Mouse (Mus musculus) embryonic facial prominence, embryonic 10.5 days (tissue): ENCODE data around the gene Gm8127. TPM values are rescaled to one million over a fixed set of nuclear protein-coding genes. Genes with fewer than 3 reads are reported as not detected.
"Not testable (repeated sequence)": the region's sequence is repeated elsewhere in the genome, so short reads cannot be mapped to it uniquely, and the experiment has no call there.

Source experiments
- DNase-seq: peaks from one replicate; pipeline ENCODE4 v3.0.0-alpha.2; 2017; ENCODE audit warnings: low spot score
- H3K27ac ChIP-seq: fragments of 300-500 bp; sonication (generic); replicated peaks from 2 replicates; pipeline ENCODE4 v1.5.1; 2016; ENCODE audit warnings: mild to moderate bottlenecking
- H3K27me3 ChIP-seq: fragments of 300-500 bp; sonication (generic); replicated peaks from 2 replicates; pipeline ENCODE4 v1.6.1; 2016; ENCODE audit warnings: low read depth, mild to moderate bottlenecking; ENCODE audit not compliant: poor library complexity, severe bottlenecking
- H3K36me3 ChIP-seq: fragments of 300-500 bp; sonication (generic); replicated peaks from 2 replicates; pipeline ENCODE4 v1.6.1; 2016; ENCODE audit warnings: mild to moderate bottlenecking, moderate library complexity
- H3K4me1 ChIP-seq: fragments of 300-500 bp; sonication (generic); 2 replicates; pipeline ENCODE4 v1.6.1; 2016
- H3K4me3 ChIP-seq: fragments of 300-500 bp; sonication (generic); 2 replicates; pipeline ENCODE4 v1.5.1; 2016; ENCODE audit warnings: mild to moderate bottlenecking, moderate library complexity
- H3K9me3 ChIP-seq: fragments of 300-500 bp; sonication (generic); 2 replicates; pipeline ENCODE4 v1.6.1; 2016; ENCODE audit warnings: mild to moderate bottlenecking
- WGBS: fragments of 180-500 bp; shearing (Covaris S2); methylation state at CpG from one replicate; pipeline ENCODE4 v1.1.7; 2016; 5-methylcytosine and 5-hydroxymethylcytosine counted together
- polyA plus RNA-seq: library from polyadenylated mRNA; unstranded; fragments of >200 nt; fragmentation: Nextera tagmentation; extraction: Ambion mirVana; gene quantifications from 2 replicates; pipeline ENCODE4 v1.2.1, GENCODE M21; 2016

Gene Gm8127
- not detected in 2 replicates for polyA plus RNA-seq

GRCm38 (mm10) chr14:43293503-43293902, at the start of gene Gm8127:
Gm8127 (minus strand) TSS chr14:43293832.
- not testable (repeated sequence) for DNase-seq, H3K27ac ChIP-seq, H3K36me3 ChIP-seq, H3K4me3 ChIP-seq, H3K9me3 ChIP-seq, H3K4me1 ChIP-seq, H3K27me3 ChIP-seq
- 86% methylated on average over 3 of the region's 3 CpGs for WGBS

- H3K4me3 ChIP-seq, DNase-seq, H3K9me3 ChIP-seq, H3K27me3 ChIP-seq, H3K27ac ChIP-seq, H3K4me1 ChIP-seq, H3K36me3 ChIP-seq: not testable (repeated sequence)
- WGBS: 71% methylated on average over 1 of the region's 1 CpGs
Measured at GRCm38 (mm10) chr14:43337646-43338045, 44.0 kb upstream of the Gm8127 start.

- H3K4me3 ChIP-seq, H3K36me3 ChIP-seq, H3K27me3 ChIP-seq, H3K4me1 ChIP-seq, H3K27ac ChIP-seq, H3K9me3 ChIP-seq: not testable (repeated sequence)
- WGBS: 92% methylated on average over 11 of the region's 11 CpGs
- DNase-seq: peak; percentile 7
Measured at GRCm38 (mm10) chr14:43331362-43331880, 37.8 kb upstream of the Gm8127 start.

- H3K4me1 ChIP-seq, DNase-seq, H3K27ac ChIP-seq, H3K9me3 ChIP-seq, H3K4me3 ChIP-seq, H3K27me3 ChIP-seq, H3K36me3 ChIP-seq: not testable (repeated sequence)
- WGBS: 86% methylated on average over 2 of the region's 2 CpGs
Measured at GRCm38 (mm10) chr14:43328603-43329002, 35.0 kb upstream of the Gm8127 start.

- not testable (repeated sequence) for H3K27ac ChIP-seq, H3K9me3 ChIP-seq, DNase-seq, H3K4me1 ChIP-seq, H3K4me3 ChIP-seq, H3K27me3 ChIP-seq, H3K36me3 ChIP-seq
Measured at GRCm38 (mm10) chr14:43319516-43319915, 25.9 kb upstream of the Gm8127 start.

- not testable (repeated sequence) for H3K4me1 ChIP-seq, H3K27me3 ChIP-seq, H3K9me3 ChIP-seq, H3K36me3 ChIP-seq, H3K27ac ChIP-seq, H3K4me3 ChIP-seq
- peak; percentile 5 for DNase-seq
- 88% methylated on average over 3 of the region's 3 CpGs for WGBS
Measured at GRCm38 (mm10) chr14:43278681-43279080, 15.0 kb downstream of the Gm8127 start.

GRCm38 (mm10) chr14:43278146-43278545, 15.5 kb downstream of the Gm8127 start:
- DNase-seq: peak; percentile 5
- H3K4me1 ChIP-seq, H3K36me3 ChIP-seq, H3K9me3 ChIP-seq, H3K27ac ChIP-seq, H3K4me3 ChIP-seq, H3K27me3 ChIP-seq: not testable (repeated sequence)
- 78% methylated on average over 4 of the region's 4 CpGs for WGBS

- not testable (repeated sequence) for DNase-seq, H3K27ac ChIP-seq, H3K27me3 ChIP-seq, H3K4me3 ChIP-seq, H3K9me3 ChIP-seq, H3K4me1 ChIP-seq, H3K36me3 ChIP-seq
- 71% methylated on average over 2 of the region's 2 CpGs for WGBS
Measured at GRCm38 (mm10) chr14:43277468-43277867, 16.2 kb downstream of the Gm8127 start.

- H3K4me1 ChIP-seq, DNase-seq, H3K9me3 ChIP-seq, H3K36me3 ChIP-seq, H3K4me3 ChIP-seq, H3K27ac ChIP-seq, H3K27me3 ChIP-seq: not testable (repeated sequence)
- 88% methylated on average over 1 of the region's 1 CpGs for WGBS
Measured at GRCm38 (mm10) chr14:43275752-43276151, 17.9 kb downstream of the Gm8127 start.

GRCm38 (mm10) chr14:43274986-43275511, 18.6 kb downstream of the Gm8127 start, which contains the start of gene Gm9732:
Gm9732 (plus strand) TSS chr14:43275036.
- not testable (repeated sequence) for H3K9me3 ChIP-seq, H3K27me3 ChIP-seq, H3K4me3 ChIP-seq, H3K27ac ChIP-seq, H3K4me1 ChIP-seq, H3K36me3 ChIP-seq
- 83% methylated on average over 8 of the region's 8 CpGs for WGBS
- DNase-seq: peak; percentile 6

GRCm38 (mm10) chr14:43273161-43273560, 20.5 kb downstream of the Gm8127 start:
- H3K36me3 ChIP-seq, H3K4me1 ChIP-seq, H3K27me3 ChIP-seq, H3K9me3 ChIP-seq, DNase-seq, H3K27ac ChIP-seq, H3K4me3 ChIP-seq: not testable (repeated sequence)
- WGBS: 87% methylated on average over 1 of the region's 1 CpGs

GRCm38 (mm10) chr14:43269211-43269610, 24.4 kb downstream of the Gm8127 start:
- H3K27ac ChIP-seq, DNase-seq, H3K36me3 ChIP-seq, H3K27me3 ChIP-seq, H3K4me1 ChIP-seq, H3K4me3 ChIP-seq, H3K9me3 ChIP-seq: not testable (repeated sequence)
- WGBS: 91% methylated on average over 3 of the region's 3 CpGs

- 65% methylated on average over 2 of the region's 2 CpGs for WGBS
- not testable (repeated sequence) for H3K4me1 ChIP-seq, H3K27ac ChIP-seq, H3K4me3 ChIP-seq, H3K36me3 ChIP-seq, H3K9me3 ChIP-seq, H3K27me3 ChIP-seq
- DNase-seq: peak; percentile 3
Measured at GRCm38 (mm10) chr14:43268521-43269084, 25.0 kb downstream of the Gm8127 start.
